Mouse (Mus musculus) E14TG2a.4 (cell line): ENCODE measurements at regions not wholly inside any gene's neighbourhood (a gene's known extent, or its start where the extent isn't known, plus 50 kb on each side); places are given as distances from the start of the nearest gene placed in this dataset.
"Not testable (repeated sequence)": the region's sequence is repeated elsewhere in the genome, so short reads cannot be mapped to it uniquely, and the experiment has no call there.

ENCODE experiments used
- CTCF ChIP-seq: conservative IDR thresholded peaks from 2 replicates; pipeline ENCODE4 v1.5.1; 2014; ENCODE audit warnings: low read length
- NANOG ChIP-seq: IDR thresholded peaks from 2 replicates; pipeline ENCODE4 v1.6.1; 2014; ENCODE audit warnings: borderline replicate concordance, low read length, mixed read lengths
- POU5F1 ChIP-seq: IDR thresholded peaks from 2 replicates; pipeline ENCODE4 v1.6.1; 2014; ENCODE audit warnings: low read length, borderline replicate concordance

- not testable (repeated sequence) for TF ChIP-seq CTCF
- TF ChIP-seq NANOG (peak; percentile 63; the same call in 1 of the 2 replicates), POU5F1 (peak; percentile 85; the same call in 1 of the 2 replicates)
These were observed 799.6 kb downstream of the 1700064H15Rik start for GRCm38 (mm10) chr3:18828788-18829320.
